Mouse (Mus musculus): Measurements from ENCODE around the gene Laptm5.

Laptm5 gene

DNA sequence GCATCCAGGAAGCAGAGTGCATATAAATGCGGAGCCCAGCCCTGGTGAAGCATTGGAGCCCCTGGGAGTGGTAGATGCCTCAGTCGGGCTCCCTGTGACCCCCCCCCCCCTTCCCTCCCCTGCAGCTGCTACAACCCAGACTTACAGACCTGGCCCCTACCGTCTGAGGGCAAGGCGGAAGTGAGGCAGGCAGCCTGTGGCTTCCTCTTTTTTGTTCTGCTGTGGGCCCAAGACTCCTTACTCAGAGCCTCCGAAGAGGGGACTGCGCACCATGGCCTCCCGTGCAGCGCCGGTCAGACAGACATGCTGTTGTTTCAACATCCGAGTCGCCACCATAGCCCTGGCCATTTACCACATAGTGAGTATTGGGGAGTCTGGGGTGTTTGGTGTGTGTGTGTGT lies at the start of gene Laptm5:
Gene Laptm5 (plus strand): TSS at position 49 of the 400 bp plus-strand sequence.
- peak; percentile 29 for DNase-seq (ENCODE audit: low read depth, low spot score)

DNA sequence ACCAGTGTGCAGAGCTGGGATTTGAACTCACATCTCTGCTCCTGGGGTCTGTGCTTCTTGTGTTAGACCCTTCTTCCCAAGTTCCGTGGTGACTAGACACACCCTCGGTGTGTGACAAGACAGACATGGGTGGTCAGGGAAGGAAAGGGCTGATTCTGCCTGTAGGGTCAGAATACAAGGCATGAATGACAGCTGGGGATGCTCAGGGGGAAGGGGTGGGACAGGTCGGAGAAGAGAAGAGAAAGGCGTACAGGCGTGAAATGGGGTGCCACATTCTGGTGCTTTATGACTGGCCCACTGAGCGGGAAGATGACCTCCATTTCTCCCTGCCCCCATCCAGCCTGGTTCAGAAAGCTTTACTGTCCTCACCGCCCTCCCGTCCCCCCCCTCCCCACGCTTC lies 47.5 kb upstream of the Laptm5 start:
- no peak for DNase-seq (ENCODE audit: low read depth, low spot score)

DNA sequence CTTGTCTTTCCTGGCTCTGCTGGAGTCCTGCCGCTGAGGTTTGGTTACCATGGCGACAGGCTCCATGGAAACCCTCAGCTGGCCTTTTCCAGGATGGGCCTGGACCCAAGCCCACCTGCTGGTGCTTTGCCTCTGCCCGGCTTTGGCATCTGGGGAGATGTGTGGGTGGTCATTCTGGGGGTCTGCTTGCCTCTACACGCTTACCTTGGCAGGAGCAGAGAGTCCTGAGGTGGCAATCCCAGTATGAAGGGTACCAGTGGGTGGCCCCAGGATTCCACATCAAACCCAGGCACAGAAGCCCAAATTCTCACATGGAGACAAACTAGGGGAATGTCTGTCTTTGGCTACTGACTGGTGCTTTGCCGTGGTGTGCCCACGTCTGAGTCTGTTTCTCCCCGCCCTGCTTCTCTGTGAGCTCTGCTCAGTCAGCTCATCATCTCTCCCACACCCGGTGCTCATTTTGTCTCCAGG lies 47.0 kb upstream of the Laptm5 start:
- no peak for DNase-seq (ENCODE audit: low read depth, low spot score)

DNA sequence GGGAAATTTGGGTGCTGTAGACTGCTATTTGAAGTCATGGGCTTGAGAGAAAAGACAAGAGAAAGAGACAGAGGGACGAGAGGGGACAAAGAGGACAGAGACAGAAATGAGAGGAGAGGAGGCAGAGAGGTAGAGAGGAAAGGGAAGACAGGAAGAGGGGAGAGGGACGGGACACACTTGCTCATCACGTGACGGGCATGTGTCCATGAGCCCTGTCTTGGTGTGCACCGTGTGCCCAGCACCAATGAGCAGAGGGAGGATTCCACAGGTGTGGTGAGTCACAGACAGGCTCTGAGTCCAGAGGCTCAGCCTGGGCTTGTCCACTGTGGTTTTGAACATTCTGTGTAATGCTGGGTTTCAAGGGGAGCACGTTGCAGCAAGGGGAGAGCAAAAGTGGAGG lies 45.0 kb upstream of the Laptm5 start:
- DNase-seq (ENCODE audit: low read depth, low spot score) = no peak

DNA sequence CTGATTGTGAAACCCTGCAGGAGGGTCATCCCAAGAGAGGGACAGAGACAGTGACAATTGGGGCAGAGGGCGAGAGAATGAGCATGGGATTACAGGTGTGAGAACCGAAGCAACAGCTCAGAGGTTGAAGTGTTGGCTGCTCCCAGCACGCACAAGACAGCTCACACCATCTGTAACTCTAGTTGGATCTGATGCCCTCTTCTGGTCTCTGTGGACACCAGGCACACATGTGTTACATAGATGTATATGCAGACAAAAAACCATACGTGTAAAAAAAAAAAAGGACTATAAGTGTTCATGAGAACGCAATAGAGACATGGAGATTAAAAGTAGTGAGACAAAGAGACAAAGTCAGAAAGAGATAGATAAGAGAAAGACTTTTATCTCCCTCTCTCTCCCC lies 44.1 kb upstream of the Laptm5 start:
- DNase-seq (ENCODE audit: low read depth, low spot score) = no peak

DNA sequence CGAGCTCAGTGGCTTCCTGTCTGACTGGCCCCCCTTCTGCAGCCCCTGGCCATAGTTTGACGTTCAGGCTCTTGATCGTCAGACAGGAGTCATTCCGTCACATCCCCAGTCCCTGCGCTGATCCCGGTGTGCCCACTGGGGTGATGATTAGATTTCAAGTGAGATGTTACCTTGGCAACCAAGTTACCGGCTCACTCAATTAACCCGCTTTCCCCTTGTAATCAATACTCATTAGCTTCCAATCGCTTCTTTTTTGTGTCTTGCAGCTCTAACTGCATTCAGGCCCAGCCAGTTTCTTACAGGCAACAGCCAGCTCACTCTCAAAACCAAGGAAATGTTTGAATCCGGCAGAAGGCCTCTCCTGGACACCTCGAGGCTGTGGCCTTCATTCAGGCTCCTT lies 40.5 kb upstream of the Laptm5 start:
- DNase-seq (ENCODE audit: low read depth, low spot score) = no peak

DNA sequence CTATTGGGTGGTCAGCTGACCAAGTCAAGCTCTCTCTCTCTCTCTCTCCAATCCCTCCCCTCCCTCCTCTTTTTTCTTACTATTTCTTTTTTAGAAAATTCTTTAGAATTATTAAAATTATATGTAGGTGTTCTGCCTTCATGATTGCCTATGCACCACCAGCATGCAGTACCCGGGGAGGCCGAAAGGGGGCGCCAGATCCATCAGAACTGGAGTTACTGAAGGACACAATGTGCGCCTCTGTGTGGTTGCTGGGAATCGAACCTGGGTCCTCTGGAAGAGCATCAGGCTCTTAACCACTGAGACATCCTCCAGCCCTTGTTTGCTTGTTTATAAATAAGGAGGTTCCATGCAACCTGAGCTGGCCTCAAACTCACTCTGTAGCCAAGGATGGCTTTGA lies 39.5 kb upstream of the Laptm5 start:
- DNase-seq (ENCODE audit: low read depth, low spot score) = no peak

DNA sequence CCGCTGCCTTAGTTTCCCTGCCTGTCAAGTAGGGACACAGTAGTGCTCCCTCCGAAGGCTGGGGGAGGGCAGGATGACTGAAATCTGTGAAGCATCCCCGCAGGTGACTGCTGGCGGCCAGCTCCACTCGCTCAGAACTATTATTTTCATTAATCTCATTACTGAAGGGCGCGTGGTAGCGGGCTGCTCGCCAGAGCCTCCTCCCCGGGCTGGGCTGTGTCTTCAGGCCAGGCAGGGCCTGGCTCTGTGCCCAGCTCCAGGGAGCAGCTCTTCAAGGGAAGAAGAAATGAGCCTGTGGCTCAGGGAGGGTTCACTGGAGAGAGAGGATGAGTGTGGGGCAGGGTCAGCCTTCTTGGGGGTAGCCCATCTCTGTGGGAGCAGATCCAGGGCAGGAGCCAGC lies 38.3 kb upstream of the Laptm5 start:
- no peak for DNase-seq (ENCODE audit: low read depth, low spot score)

DNA sequence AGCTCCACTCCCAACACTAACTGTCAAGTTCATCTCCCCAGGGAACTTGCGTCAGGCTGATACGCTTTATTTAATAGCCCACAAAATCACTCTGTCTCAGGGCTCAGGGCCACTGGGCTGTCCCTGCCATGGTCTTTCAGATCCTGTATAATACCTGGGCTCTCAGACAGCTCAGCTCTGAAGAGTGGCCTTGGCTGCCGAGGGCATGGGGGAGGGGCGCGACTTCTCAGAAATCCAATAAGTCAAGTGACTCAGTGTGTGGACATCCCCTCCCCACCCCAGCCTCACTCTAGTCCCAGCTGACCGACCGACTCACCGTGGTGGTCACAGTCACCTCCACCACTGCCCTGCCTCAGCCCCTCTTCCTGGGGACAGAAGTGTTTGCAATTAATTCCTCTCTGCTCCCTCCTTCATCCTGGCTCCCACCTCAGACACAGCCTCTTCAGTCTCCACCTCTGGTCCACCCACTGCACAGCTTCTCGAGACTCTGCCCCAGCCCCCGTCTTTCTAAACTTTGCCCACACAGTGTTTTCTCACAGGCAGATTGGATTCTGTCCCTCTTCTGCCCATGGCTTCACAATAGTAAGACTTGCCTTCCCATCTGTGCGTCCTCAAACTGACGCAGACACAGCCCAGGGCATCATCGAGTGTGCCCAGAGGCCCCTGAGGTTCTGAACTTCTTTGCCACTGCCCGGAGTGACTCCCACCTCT lies 36.8 kb upstream of the Laptm5 start:
- no peak for DNase-seq (ENCODE audit: low read depth, low spot score)

DNA sequence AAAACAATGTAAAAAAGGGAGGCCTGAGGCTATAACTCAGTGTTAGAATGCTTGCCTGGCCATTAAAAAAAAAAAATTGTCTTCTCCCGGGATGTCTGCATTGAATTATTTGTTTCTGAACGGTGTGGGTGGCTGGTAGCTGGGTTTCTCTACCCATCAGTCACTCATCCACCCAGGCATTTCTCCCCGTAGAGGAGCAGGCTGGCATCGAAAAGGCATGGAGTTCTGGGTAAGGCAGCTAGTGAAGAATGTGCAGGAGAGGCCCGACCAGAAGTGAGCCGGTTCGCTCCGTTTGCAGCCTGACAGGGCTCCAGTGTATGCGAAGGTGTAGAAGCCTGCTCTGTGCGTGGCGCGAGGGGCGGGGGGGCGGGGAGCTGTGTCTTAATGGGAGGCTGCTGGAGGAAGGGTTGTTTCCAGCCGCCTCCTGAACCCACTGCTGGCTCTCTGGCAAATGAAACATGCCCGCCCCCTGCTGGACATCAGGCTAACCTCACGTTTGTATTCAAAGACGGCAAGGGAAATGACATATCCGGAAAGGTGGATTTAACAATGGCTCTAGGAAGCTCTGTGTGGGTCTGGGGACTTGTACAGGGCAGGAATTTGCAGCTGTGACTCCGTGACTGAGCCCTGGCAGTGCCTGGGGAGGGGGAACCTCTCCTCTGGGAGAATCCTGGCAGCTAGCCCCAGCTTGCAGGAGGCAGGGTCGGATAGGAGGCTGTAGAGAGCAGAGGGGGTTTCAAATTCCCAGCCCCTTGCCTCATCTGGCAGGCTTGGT lies 34.5 kb upstream of the Laptm5 start:
- DNase-seq (ENCODE audit: low read depth, low spot score) = peak; percentile 70

DNA sequence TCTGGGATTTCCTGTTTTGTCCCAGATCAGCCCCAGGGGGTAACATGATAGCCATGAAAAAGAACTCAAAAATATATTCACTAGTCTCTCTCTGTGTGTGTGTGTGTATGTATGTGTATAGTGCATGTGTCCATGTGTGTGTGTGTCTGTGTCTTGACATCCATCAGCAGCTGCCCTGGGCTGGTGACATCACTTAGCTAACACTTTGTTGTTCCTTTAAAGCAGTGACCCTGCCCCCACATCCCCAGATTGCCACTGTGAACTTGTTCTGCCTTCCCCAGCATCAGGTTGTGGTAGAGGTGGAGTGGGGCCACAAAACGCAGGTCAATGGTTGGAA lies 33.9 kb upstream of the Laptm5 start:
- no peak for DNase-seq (ENCODE audit: low read depth, low spot score)

DNA sequence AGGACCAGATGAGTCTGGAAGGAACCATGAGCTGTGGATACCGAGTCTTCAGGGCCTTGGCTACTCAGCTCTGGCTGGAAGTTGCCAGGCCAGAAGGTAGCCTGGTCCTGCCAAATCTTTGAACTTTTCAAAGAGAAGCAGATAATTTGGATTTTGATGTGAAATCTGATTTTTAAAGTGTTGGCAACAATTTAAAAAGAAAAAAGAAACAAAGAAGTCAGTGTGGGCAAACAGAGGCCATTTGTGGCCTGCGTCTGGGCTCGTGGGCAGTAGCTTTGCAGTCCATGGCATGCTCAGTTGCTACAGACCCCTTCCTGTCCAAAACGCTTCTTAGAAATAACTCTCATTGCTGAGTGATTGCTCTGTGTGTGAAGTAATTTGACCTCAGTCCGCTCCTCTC lies 31.6 kb upstream of the Laptm5 start:
- DNase-seq (ENCODE audit: low read depth, low spot score) = no peak

DNA sequence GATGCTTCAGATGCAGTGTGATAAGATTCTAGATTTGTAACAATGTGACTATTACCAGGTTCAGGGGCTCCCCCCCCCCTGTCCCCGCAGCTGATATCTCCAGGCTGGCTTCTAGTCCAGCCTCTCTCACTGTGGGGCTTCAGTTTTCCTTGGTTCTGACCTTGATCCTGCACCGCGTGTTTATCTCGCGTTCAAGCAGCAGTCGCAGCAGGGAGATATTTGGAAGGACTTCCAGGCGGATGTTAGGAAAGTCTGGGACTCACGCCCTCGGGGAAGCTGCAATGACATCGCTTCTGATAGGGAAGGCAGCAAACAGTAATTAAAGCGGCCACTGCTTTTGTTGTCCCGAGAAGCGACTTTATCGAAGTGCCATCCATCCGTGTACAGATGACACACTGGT lies 30.2 kb upstream of the Laptm5 start:
- DNase-seq (ENCODE audit: low read depth, low spot score) = no peak

DNA sequence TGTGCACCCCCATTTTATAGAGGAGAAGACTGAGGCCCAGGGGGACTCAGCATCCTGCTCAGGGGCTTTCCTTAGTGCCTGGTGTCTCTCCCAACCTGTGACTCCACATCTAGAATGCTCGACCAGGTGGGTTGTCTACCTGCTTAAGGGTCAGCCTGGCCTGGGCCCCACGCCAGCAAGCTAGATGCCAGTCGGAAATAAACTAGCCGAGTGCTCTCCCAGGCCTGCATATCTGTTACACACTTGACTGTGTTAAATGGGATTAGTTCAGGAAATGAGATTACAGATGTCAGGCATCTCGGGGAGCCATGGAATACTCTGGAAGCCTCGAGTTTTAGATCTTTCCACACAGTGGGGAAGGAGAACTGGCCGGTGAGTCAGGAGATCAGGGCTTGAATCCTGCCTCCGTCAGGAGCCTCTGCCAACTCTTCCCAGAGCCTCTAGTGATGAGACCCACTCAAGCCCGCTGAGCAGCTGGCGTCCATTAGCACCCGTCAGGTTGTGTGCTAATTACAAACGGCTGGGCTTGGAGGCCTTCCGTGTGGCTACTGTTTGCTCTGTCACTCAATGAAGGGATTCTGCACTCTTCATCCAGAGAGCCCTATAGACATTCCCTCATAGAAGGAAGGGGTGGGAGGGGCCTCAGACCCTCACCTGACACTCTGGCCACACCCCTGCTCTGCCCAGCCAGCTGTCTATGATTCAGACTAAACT lies 28.9 kb upstream of the Laptm5 start:
- no peak for DNase-seq (ENCODE audit: low read depth, low spot score)

DNA sequence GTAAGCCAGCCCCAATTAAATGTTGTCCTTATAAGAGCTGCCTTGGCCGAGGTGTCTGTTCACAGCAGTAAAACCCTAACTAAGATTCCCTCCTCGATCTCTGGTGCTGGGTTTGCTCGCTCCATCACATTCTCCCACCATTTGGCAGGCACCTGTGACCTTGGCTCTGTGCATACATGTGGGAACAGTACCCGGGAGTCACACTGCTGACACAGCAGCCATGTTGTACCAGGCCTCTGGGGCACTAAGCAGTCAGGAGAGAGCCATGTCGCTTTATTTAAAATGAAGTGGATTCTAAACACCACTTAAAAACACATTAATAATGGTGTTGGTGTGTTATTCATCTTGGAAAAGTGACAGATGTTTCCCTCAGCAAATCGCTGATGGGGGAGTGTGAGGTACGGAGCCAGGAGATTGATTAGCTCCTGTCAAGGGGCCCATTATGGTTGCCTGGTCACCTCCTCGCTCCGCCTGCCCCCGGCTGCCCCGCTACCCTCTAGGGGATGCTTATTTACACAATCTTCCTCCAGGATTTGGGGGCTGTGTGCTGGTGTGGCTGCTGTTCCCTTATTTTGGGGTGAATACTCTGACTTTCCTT lies 25.7 kb upstream of the Laptm5 start:
- DNase-seq (ENCODE audit: low read depth, low spot score) = no peak

DNA sequence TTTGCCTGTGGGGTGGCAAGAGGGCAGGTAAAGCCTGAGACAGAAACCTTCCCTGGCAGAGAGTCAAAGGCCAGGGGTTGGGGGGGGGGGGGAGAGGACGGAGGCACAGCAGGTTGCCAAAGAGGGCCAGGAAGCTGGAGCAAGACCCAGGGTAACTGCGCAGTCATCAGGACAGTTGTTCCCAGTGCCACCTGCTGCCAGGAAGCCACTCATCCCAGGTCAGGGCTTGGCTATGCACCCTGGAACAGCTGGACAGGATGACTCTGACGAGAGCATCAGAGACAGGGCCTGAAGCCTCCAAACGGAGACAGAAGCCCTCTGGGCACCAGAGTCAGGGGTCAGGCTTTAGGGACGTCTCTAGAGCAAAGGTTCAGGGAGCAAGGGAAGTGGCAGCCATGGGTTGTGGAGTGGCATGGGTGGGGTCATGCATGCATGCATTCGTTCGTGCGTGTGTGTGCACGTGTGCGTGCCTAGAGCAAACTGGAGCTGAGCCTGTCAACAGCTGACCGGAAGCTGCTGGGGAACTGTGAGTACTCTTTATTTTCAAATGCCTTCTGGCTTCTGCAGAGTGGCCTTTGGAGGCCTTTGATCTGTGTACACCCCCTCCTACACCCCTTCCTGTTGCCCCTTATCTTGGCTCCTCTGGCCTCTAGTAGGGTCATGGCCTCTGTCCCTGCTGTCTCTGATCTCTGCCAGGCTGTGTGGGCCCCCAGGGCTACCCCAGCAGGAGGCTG lies 23.0 kb upstream of the Laptm5 start:
- no peak for DNase-seq (ENCODE audit: low read depth, low spot score)

DNA sequence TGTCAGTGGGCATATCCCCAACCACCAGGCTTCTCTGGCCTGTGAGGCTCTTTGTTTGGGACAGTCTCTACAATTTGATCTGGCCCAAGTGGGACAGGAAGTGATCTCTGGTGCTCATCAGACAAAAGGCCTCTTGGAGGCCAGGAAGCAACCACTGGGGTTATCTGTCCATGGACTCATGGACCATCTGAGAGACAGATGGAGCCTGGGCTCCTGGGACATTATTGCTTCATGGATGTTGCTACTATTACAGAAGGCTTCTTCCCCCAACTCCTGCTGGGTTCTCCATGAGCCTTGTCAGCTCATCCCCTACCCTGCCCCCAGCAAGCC lies 22.4 kb upstream of the Laptm5 start:
- DNase-seq (ENCODE audit: low read depth, low spot score) = no peak

DNA sequence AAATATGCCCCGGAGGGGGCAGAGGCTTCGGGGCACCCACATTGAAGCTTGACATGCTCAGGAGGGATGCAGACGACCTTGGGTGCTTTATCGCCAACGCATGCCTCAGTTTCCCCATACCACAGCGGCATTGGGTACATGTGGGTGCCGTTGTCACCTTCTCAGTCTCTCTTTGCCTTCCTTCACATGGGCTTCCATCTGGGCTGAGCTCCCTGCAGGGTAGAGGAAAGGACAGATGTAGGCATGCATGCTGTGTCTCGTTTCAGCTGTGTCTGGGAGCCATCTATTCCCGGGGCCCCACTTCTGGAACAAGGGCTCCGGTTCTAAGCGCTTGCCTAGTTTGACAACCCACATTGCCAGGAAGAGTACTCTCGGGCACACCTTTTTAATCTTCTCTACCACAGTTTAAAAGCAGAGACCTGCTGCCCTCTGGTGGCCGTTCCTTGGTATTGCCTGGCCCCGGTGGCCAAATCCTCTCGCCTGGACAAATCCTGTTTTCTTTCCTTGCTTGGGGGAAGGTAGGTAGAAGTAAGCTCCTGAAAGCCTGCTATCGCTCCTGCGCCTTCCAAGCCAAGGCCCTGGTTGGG lies 20.8 kb upstream of the Laptm5 start:
- peak; percentile 40 for DNase-seq (ENCODE audit: low read depth, low spot score)

DNA sequence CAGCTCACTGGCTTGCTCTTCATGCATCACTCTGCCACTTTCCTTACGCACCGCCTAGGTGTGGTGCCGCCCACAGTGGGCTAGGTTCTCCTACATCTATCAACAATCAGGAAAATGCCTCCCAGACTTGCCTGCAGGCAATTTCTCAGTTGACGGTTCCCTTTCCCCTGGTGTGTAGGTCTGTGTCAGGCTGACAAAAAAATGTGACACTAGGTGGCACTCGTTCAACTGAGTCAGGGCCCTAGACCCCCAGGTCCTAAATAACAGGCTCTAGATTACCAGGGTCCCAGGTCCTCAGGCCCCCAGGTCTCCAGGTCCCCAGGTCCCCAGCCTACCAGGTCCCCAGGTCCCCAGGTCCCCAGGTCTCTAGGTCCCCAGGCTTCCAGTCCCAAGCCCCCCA lies 19.2 kb upstream of the Laptm5 start:
- DNase-seq (ENCODE audit: low read depth, low spot score) = no peak

DNA sequence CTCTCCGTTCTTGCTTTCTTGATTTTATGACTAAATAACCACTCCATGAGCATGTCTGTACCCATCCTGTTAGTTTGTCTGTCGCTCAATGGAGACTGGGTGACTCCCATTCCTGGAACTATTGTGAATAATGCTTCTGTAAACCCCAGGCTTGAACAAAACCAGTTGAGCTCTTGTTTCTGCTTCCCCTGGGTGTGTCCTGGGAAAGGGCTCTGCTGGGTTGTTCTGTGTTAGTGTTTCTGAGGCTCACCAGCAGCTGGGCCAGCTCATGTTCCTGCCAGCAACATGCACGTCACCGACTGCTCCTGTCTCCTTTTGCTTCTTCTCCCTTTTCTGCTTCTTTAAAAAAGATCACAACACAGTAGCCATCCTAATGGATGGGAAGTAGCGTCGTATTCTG lies 17.2 kb upstream of the Laptm5 start:
- no peak for DNase-seq (ENCODE audit: low read depth, low spot score)

DNA sequence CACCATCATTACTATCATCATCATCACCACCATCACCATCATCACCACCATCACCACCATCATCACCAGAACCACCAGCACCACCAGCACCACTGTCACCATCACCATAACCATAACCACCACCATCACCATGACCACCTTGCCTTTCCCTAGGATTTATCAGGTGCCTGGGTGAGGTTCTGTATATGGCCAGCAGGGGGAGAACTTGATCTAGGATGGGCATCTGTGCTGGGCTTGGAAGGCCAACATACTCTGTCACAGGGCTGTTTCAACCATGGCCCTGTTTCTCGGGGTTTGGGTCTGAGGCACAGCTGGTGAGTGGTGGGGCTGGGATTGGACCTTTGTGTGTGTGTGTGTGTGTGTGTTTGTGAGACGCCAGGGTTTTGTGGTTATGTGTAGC lies 16.6 kb upstream of the Laptm5 start:
- peak; percentile 33 for DNase-seq (ENCODE audit: low read depth, low spot score)

Data from WW6 (cell line).